Mouse (Mus musculus) midbrain, embryonic 14.5 days (tissue): ENCODE measurements around the gene Ppwd1. TPM values are rescaled to one million over a fixed set of nuclear protein-coding genes. Genes with fewer than 3 reads are reported as not detected.
A peak's percentile ranks its signal among the peaks of the same experiment; 100 is the strongest.
"Not testable (repeated sequence)": the region's sequence is repeated elsewhere in the genome, so short reads cannot be mapped to it uniquely, and the experiment has no call there.

Source experiments
- ATAC-seq: fragments of 200-750 bp; cut with Nextera tagmentation; 2 replicates; pipeline ENCODE4 v1.8.0; 2017; ENCODE audit warnings: moderate number of reproducible peaks, moderate library complexity; ENCODE audit not compliant: low FRiP score, low TSS enrichment
- DNase-seq: peaks from one replicate; pipeline ENCODE4 v3.0.0-alpha.2; 2015
- H3K27ac ChIP-seq: fragments of 300-500 bp; sonication (generic); replicated peaks from 2 replicates; pipeline ENCODE4 v1.5.1; 2014; ENCODE audit warnings: mild to moderate bottlenecking, low read depth, low read length, moderate library complexity
- H3K27me3 ChIP-seq: fragments of 300-500 bp; sonication (generic); 2 replicates; pipeline ENCODE4 v1.6.1; 2014; ENCODE audit warnings: low read length, control low read depth, mixed read lengths; ENCODE audit not compliant: control insufficient read depth, insufficient read depth
- H3K36me3 ChIP-seq: fragments of 300-500 bp; sonication (generic); 2 replicates; pipeline ENCODE4 v1.6.1; 2014; ENCODE audit warnings: low read length, control low read depth; ENCODE audit not compliant: control insufficient read depth, insufficient read depth
- H3K4me1 ChIP-seq: fragments of 300-500 bp; sonication (generic); 2 replicates; pipeline ENCODE4 v1.6.1; 2014; ENCODE audit warnings: mild to moderate bottlenecking, antibody characterized with exemption, low read length, control low read depth; ENCODE audit not compliant: control insufficient read depth, insufficient read depth
- H3K4me2 ChIP-seq: fragments of 300-500 bp; sonication (generic); 2 replicates; pipeline ENCODE4 v1.6.1; 2014; ENCODE audit warnings: mild to moderate bottlenecking, low read length, moderate library complexity
- H3K4me3 ChIP-seq: fragments of 300-500 bp; sonication (generic); replicated peaks from 2 replicates; pipeline ENCODE4 v1.5.1; 2014; ENCODE audit warnings: low read depth, low read length
- H3K9ac ChIP-seq: fragments of 300-500 bp; sonication (generic); replicated peaks from 2 replicates; pipeline ENCODE4 v1.6.1; 2014; ENCODE audit warnings: mild to moderate bottlenecking, low read length, moderate library complexity
- H3K9me3 ChIP-seq: fragments of 300-500 bp; sonication (generic); 2 replicates; pipeline ENCODE4 v1.6.1; 2016; ENCODE audit warnings: low read length, control low read depth, mixed read lengths; ENCODE audit not compliant: control insufficient read depth
- WGBS: fragments of 180-500 bp; shearing (Covaris S2); extraction: QIAGEN DNeasy Blood & Tissue Kit; methylation state at CpG from one replicate; pipeline ENCODE4 v1.1.7; 2014; 5-methylcytosine and 5-hydroxymethylcytosine counted together
- polyA plus RNA-seq: library from polyadenylated mRNA; unstranded; fragments of >200 nt; fragmentation: Nextera tagmentation; extraction: Ambion mirVana; gene quantifications from 2 replicates; pipeline ENCODE4 v1.2.1, GENCODE M21; 2014

Gene Ppwd1
- polyA plus RNA-seq = 7.9 and 8.1 TPM in 2 replicates

- peak; percentile 99 for ATAC-seq
Observed at GRCm38 (mm10) chr13:104228384-104229066, at the start of gene Ppwd1, which contains the start of gene Cenpk. Gene Ppwd1 (minus strand): TSS chr13:104228843. Gene Cenpk (plus strand): TSS chr13:104228611.

GRCm38 (mm10) chr13:104258997-104259396 lies 30.4 kb upstream of the Ppwd1 start:
- no peaks in the 10 kb centered on the region for H3K4me1 ChIP-seq
- no peak for DNase-seq
- WGBS = 93% methylated on average over 3 of the region's 3 CpGs

More at GRCm38 (mm10) chr13:104228384-104229066, at the start of gene Ppwd1, which contains the start of gene Cenpk:
- DNase-seq = peak; percentile 99
- H3K4me1 ChIP-seq = peaks cover 17% of the 10 kb centered on the region
- no peaks in the 10 kb centered on the region for H3K27me3 ChIP-seq
- 0 out of 2 replicates have a peak, but pooled peaks cover 4% of the 10 kb centered on the region for H3K36me3 ChIP-seq
- no peaks in the 10 kb centered on the region for H3K9me3 ChIP-seq
- H3K4me3 ChIP-seq = peak within 1 kb of the TSS; percentile 84
- H3K27ac ChIP-seq = peak within 1 kb of the TSS; percentile 91
- H3K9ac ChIP-seq = peak within 1 kb of the TSS; percentile 71
- H3K4me2 ChIP-seq = peak within 1 kb of the TSS; percentile 79
- under 1% methylated on average over 55 of the region's 55 CpGs for WGBS

GRCm38 (mm10) chr13:104229181-104229580 lies 538 bp upstream of the Ppwd1 start:
- no peak for DNase-seq
- Histone ChIP-seq H3K4me1 (peaks cover 17% of the 10 kb centered on the region), H3K4me3 (peak overlapping the region; percentile 84), H3K9me3 (no peaks in the 10 kb centered on the region), H3K9ac (peak overlapping the region; percentile 45), H3K27ac (no peak overlapping the region), H3K27me3 (no peaks in the 10 kb centered on the region), H3K4me2 (peak overlapping the region; percentile 74), H3K36me3 (0 out of 2 replicates have a peak, but pooled peaks cover 4% of the 10 kb centered on the region)
- WGBS = 5% methylated on average over 15 of the region's 15 CpGs
- ATAC-seq = peak; percentile 41; the same call in 1 of the 2 replicates

More at GRCm38 (mm10) chr13:104258997-104259396, 30.4 kb upstream of the Ppwd1 start:
- H3K9me3 ChIP-seq = no peaks in the 10 kb centered on the region
- H3K27me3 ChIP-seq = no peaks in the 10 kb centered on the region
- H3K9ac ChIP-seq = no peak overlapping the region
- no peak overlapping the region for H3K4me3 ChIP-seq
- no peak for ATAC-seq
- no peak overlapping the region for H3K27ac ChIP-seq
- H3K4me2 ChIP-seq = no peak overlapping the region
- no peaks in the 10 kb centered on the region for H3K36me3 ChIP-seq

- 0 out of 2 replicates have a peak, but pooled peaks cover 7% of the 10 kb centered on the region for H3K36me3 ChIP-seq
- peaks cover 17% of the 10 kb centered on the region for H3K4me1 ChIP-seq
- H3K27me3 ChIP-seq = no peaks in the 10 kb centered on the region
- no peak for DNase-seq
- H3K9me3 ChIP-seq = no peaks in the 10 kb centered on the region
- 69% methylated on average over 3 of the region's 3 CpGs for whole genome bisulfite sequencing
- no peak overlapping the region for H3K27ac ChIP-seq
- H3K9ac ChIP-seq = no peak overlapping the region; the same call in 1 of the 2 replicates
- H3K4me2 ChIP-seq = peak overlapping the region; percentile 79
- ATAC-seq = no peak
- peak overlapping the region; percentile 84 for H3K4me3 ChIP-seq
Observed at GRCm38 (mm10) chr13:104227478-104227877, 1.2 kb downstream of the Ppwd1 start.

GRCm38 (mm10) chr13:104204313-104204712 lies 24.3 kb downstream of the Ppwd1 start:
- WGBS = 73% methylated on average over 1 of the region's 1 CpGs
- Histone ChIP-seq H3K27me3 (no peaks in the 10 kb centered on the region), H3K36me3 (peaks cover 40% of the 10 kb centered on the region), H3K27ac (no peak overlapping the region), H3K4me3 (no peak overlapping the region), H3K9me3 (no peaks in the 10 kb centered on the region), H3K4me2 (no peak overlapping the region), H3K9ac (no peak overlapping the region), H3K4me1 (no peaks in the 10 kb centered on the region)
- DNase-seq (peak; percentile 23), ATAC-seq (no peak)

GRCm38 (mm10) chr13:104195891-104196290 lies 32.8 kb downstream of the Ppwd1 start:
- not testable (repeated sequence) for DNase-seq, H3K9me3 ChIP-seq, H3K27me3 ChIP-seq, H3K9ac ChIP-seq, H3K4me1 ChIP-seq, H3K4me2 ChIP-seq, H3K27ac ChIP-seq, ATAC-seq, H3K4me3 ChIP-seq
- peaks cover 32% of the 10 kb centered on the region for H3K36me3 ChIP-seq

- WGBS = 94% methylated on average over 4 of the region's 4 CpGs
- no peak overlapping the region for H3K27ac ChIP-seq
- H3K4me3 ChIP-seq = no peak overlapping the region
- H3K4me2 ChIP-seq = no peak overlapping the region
- DNase-seq = no peak
- H3K9ac ChIP-seq = no peak overlapping the region
- H3K27me3 ChIP-seq = no peaks in the 10 kb centered on the region
- H3K36me3 ChIP-seq = peaks cover 44% of the 10 kb centered on the region
- no peaks in the 10 kb centered on the region for H3K9me3 ChIP-seq
- no peaks in the 10 kb centered on the region for H3K4me1 ChIP-seq
- no peak for ATAC-seq
Observed at GRCm38 (mm10) chr13:104187357-104187756, 41.3 kb downstream of the Ppwd1 start.

GRCm38 (mm10) chr13:104179176-104179888 lies 49.3 kb downstream of the Ppwd1 start:
- 21% methylated on average over 13 of the region's 13 CpGs for WGBS
- Histone ChIP-seq H3K27ac (peak overlapping the region; percentile 81), H3K27me3 (no peaks in the 10 kb centered on the region), H3K36me3 (peaks cover 11% of the 10 kb centered on the region; the same call in 1 of the 2 replicates), H3K4me3 (peak overlapping the region; percentile 91), H3K4me2 (peak overlapping the region; percentile 79), H3K4me1 (peaks cover 15% of the 10 kb centered on the region), H3K9me3 (no peaks in the 10 kb centered on the region), H3K9ac (peak overlapping the region; percentile 78)
- no peak for ATAC-seq
- DNase-seq = no peak
